Mouse (Mus musculus) C2C12 (cell line): ENCODE measurements around the gene Adgrl2.

ENCODE experiments used
- CEBPB ChIP-seq: IDR thresholded peaks from one replicate; pipeline ENCODE4 v1.6.1; 2011; ENCODE audit warnings: low read depth, mild to moderate bottlenecking, control low read depth, moderate library complexity
- CTCF ChIP-seq: IDR thresholded peaks from one replicate; pipeline ENCODE4 v1.5.1; 2011; ENCODE audit not compliant: control insufficient read depth, insufficient read depth, insufficient read length
- MAX ChIP-seq: IDR thresholded peaks from one replicate; pipeline ENCODE4 v1.6.1; 2011; ENCODE audit warnings: mild to moderate bottlenecking, control low read depth

GRCm38 (mm10) chr3:148854306-148854910 is 135.9 kb downstream of the Adgrl2 start:
- TF ChIP-seq MAX, result no peak
- no peak for TF ChIP-seq CEBPB
- no peak for TF ChIP-seq CTCF
